Mouse (Mus musculus): ENCODE results near the gene Lipt2. TPM values are rescaled to one million over a fixed set of nuclear protein-coding genes. Genes with fewer than 3 reads are reported as not detected.

Gene Lipt2
- polyA plus RNA-seq, 1 experiment from 2014 or later: 21.0 TPM

DNA sequence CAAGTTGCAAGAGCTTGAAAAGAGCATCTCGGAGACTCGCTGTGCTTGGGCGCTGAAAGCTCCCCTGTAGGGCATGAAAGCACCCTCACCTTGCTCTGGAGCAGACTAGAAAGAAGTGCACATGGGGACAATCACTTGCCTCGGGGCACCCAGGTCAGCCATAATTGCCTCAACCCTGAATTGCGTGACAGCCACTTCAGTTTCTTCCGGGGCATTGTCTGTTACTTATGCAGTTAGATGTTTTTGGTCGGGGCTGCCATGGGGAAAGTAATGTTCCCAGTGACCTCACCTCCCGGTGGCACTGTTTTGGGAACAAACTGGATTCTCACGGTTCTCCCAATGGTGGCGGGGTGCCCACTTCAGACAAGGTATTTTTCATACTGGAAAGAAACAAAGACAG, 9.0 kb upstream of the Lipt2 start:
- H3K9me3 ChIP-seq (ENCODE audit: control insufficient read depth, low read length): no peaks in the 10 kb centered on the region
- no peak overlapping the region for H3K4me3 ChIP-seq (ENCODE audit: low read depth, low read length)
- WGBS: 47% methylated on average over 10 of the region's 10 CpGs
- H3K27ac ChIP-seq (replicated peaks; ENCODE audit: low read depth, low read length): no peak overlapping the region
- no peaks in the 10 kb centered on the region for H3K36me3 ChIP-seq (ENCODE audit: control insufficient read depth, insufficient read depth, low read length)
- ATAC-seq (ENCODE audit: low read depth) (no peak), DNase-seq (ENCODE audit: low spot score) (no peak)
- H3K4me1 ChIP-seq (ENCODE audit: control insufficient read depth, insufficient read depth, low read length): no peaks in the 10 kb centered on the region
- no peaks in the 10 kb centered on the region for H3K27me3 ChIP-seq (replicated peaks; ENCODE audit: control insufficient read depth, insufficient read depth, low read length)
- H3K9ac ChIP-seq (ENCODE audit: low read depth, low read length): no peak overlapping the region
- H3K4me2 ChIP-seq (ENCODE audit: low read depth, low read length): no peak overlapping the region

GRCm38 (mm10) chr7:100150626-100151025, 8.5 kb upstream of the Lipt2 start:
- H3K9ac ChIP-seq (ENCODE audit: low read depth, low read length): no peak overlapping the region
- 74% methylated on average over 11 of the region's 11 CpGs for WGBS
- ATAC-seq (ENCODE audit: low read depth) (no peak), DNase-seq (ENCODE audit: low spot score) (peak; percentile 6)
- H3K27ac ChIP-seq (replicated peaks; ENCODE audit: low read depth, low read length): no peak overlapping the region
- H3K4me3 ChIP-seq (ENCODE audit: low read depth, low read length): no peak overlapping the region
- H3K4me2 ChIP-seq (ENCODE audit: low read depth, low read length): no peak overlapping the region
- no peaks in the 10 kb centered on the region for H3K4me1 ChIP-seq (ENCODE audit: control insufficient read depth, insufficient read depth, low read length)
- H3K9me3 ChIP-seq (ENCODE audit: control insufficient read depth, low read length): no peaks in the 10 kb centered on the region
- no peaks in the 10 kb centered on the region for H3K27me3 ChIP-seq (replicated peaks; ENCODE audit: control insufficient read depth, insufficient read depth, low read length)
- H3K36me3 ChIP-seq (ENCODE audit: control insufficient read depth, insufficient read depth, low read length): no peaks in the 10 kb centered on the region

DNA sequence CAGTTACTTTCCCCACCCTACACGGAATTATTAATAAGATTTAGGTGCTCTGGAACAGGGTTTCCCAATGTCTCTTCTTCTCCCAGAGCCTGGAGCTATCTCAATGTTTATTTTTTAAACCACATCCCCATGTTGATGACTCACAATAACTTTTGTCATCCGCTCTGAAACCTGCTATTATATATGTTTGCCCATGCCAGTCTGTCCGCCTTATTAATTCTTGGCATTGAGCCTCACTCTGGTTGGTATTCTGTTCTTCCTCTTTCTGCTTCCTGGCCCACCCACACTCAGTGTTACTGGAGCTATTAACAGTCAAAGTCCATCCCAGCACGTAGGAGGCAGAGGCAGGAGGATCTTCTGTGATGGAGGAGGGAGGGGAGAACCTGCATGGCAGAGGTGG, 1.4 kb upstream of the Lipt2 start:
- no peaks in the 10 kb centered on the region for H3K27me3 ChIP-seq (replicated peaks; ENCODE audit: control insufficient read depth, insufficient read depth, low read length)
- H3K27ac ChIP-seq (replicated peaks; ENCODE audit: low read depth, low read length): no peak overlapping the region
- H3K9ac ChIP-seq (ENCODE audit: low read depth, low read length): no peak overlapping the region
- peaks cover 4% of the 10 kb centered on the region; the same call in 1 of the 2 replicates for H3K4me1 ChIP-seq (ENCODE audit: control insufficient read depth, insufficient read depth, low read length)
- no peak overlapping the region for H3K4me3 ChIP-seq (ENCODE audit: low read depth, low read length)
- no peak for DNase-seq (ENCODE audit: low spot score)
- no peaks in the 10 kb centered on the region for H3K36me3 ChIP-seq (ENCODE audit: control insufficient read depth, insufficient read depth, low read length)
- ATAC-seq (ENCODE audit: low read depth): no peak
- H3K4me2 ChIP-seq (ENCODE audit: low read depth, low read length): no peak overlapping the region
- H3K9me3 ChIP-seq (ENCODE audit: control insufficient read depth, low read length): no peaks in the 10 kb centered on the region
- WGBS: 69% methylated on average over 4 of the region's 4 CpGs

DNA sequence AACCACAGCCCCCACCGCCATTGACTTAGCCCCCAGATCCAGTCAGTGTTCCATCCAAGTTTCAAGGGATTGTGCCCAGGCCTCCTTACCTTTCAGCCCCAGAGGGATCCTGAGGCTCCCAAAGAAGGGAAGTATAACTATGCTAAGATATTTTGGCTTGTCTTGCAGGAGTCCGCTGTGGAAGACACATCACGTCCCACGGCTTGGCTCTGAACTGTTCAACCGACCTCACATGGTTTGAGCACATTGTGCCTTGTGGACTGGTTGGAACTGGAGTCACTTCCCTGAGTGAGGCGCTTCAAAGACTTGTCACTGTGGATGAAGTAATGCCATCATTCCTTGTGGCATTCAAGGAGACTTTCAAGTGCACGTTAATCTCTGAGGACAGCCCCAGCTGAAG, 929 bp downstream of the Lipt2 start:
- H3K4me3 ChIP-seq (ENCODE audit: low read depth, low read length): peak overlapping the region; percentile 97
- peaks cover 4% of the 10 kb centered on the region for H3K4me1 ChIP-seq (ENCODE audit: control insufficient read depth, insufficient read depth, low read length)
- WGBS: 63% methylated on average over 7 of the region's 7 CpGs
- DNase-seq (ENCODE audit: low spot score): no peak
- no peaks in the 10 kb centered on the region for H3K27me3 ChIP-seq (replicated peaks; ENCODE audit: control insufficient read depth, insufficient read depth, low read length)
- ATAC-seq (ENCODE audit: low read depth): no peak
- no peak overlapping the region; the same call in 1 of the 2 replicates for H3K27ac ChIP-seq (replicated peaks; ENCODE audit: low read depth, low read length)
- peak overlapping the region; percentile 93 for H3K9ac ChIP-seq (ENCODE audit: low read depth, low read length)
- peak overlapping the region; percentile 82 for H3K4me2 ChIP-seq (ENCODE audit: low read depth, low read length)
- no peaks in the 10 kb centered on the region for H3K9me3 ChIP-seq (ENCODE audit: control insufficient read depth, low read length)
- H3K36me3 ChIP-seq (ENCODE audit: control insufficient read depth, insufficient read depth, low read length): no peaks in the 10 kb centered on the region

DNA sequence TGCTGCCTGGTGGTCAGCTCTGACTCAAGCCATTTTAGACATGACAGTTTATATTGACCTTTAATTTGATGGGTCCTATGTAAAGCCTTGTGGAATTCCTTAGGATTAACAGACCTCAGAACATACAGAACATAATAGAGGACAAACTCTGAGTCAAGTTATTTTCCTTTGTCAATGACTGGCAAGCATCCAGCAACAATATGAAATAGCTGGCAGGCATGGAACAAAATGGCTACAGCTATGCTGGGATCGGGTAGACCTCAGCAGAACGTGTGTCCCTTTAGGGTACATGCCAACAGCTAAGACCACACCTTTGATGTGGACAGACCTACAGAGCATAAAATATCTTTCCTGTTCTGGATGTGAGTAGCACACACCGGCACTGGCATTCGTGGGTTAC, 4.4 kb downstream of the Lipt2 start:
- H3K36me3 ChIP-seq (ENCODE audit: control insufficient read depth, insufficient read depth, low read length): no peaks in the 10 kb centered on the region
- no peaks in the 10 kb centered on the region for H3K27me3 ChIP-seq (replicated peaks; ENCODE audit: control insufficient read depth, insufficient read depth, low read length)
- ATAC-seq (ENCODE audit: low read depth) (no peak), DNase-seq (ENCODE audit: low spot score) (peak; percentile 29)
- H3K4me3 ChIP-seq (ENCODE audit: low read depth, low read length): no peak overlapping the region
- peaks cover 4% of the 10 kb centered on the region for H3K4me1 ChIP-seq (ENCODE audit: control insufficient read depth, insufficient read depth, low read length)
- 63% methylated on average over 4 of the region's 4 CpGs for WGBS
- H3K4me2 ChIP-seq (ENCODE audit: low read depth, low read length): no peak overlapping the region
- no peak overlapping the region for H3K27ac ChIP-seq (replicated peaks; ENCODE audit: low read depth, low read length)
- H3K9ac ChIP-seq (ENCODE audit: low read depth, low read length): no peak overlapping the region
- H3K9me3 ChIP-seq (ENCODE audit: control insufficient read depth, low read length): no peaks in the 10 kb centered on the region

- H3K36me3 ChIP-seq (ENCODE audit: control insufficient read depth, insufficient read depth, low read length): no peaks in the 10 kb centered on the region
- no peak overlapping the region for H3K9ac ChIP-seq (ENCODE audit: low read depth, low read length)
- DNase-seq (ENCODE audit: low spot score): no peak
- H3K4me3 ChIP-seq (ENCODE audit: low read depth, low read length): no peak overlapping the region
- 80% methylated on average over 11 of the region's 11 CpGs for WGBS
- ATAC-seq (ENCODE audit: low read depth): no peak
- no peaks in the 10 kb centered on the region for H3K9me3 ChIP-seq (ENCODE audit: control insufficient read depth, low read length)
- no peak overlapping the region for H3K4me2 ChIP-seq (ENCODE audit: low read depth, low read length)
- no peaks in the 10 kb centered on the region; the same call in 1 of the 2 replicates for H3K4me1 ChIP-seq (ENCODE audit: control insufficient read depth, insufficient read depth, low read length)
- no peaks in the 10 kb centered on the region for H3K27me3 ChIP-seq (replicated peaks; ENCODE audit: control insufficient read depth, insufficient read depth, low read length)
- no peak overlapping the region for H3K27ac ChIP-seq (replicated peaks; ENCODE audit: low read depth, low read length)
These were observed 9.6 kb downstream of the Lipt2 start for GRCm38 (mm10) chr7:100168654-100169053.

DNA sequence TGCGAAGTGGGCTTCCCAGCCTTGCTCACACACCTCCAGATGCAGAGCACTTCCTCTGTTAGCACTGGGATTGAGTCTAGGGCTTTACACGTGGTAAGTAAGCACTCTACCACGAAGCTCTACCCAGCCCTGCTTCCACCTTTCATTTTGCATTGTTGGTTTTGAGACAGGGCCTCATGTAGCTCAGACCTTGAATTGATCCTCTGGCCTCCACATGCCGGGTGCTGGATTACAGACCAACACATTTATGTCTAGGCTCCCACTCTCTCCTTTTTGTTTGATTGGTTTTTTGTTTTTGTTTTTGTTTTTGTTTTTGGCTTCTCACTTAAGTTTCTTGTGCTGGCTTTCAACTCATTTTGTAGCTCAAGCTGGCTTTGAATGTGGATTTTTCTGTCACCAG, 11.7 kb downstream of the Lipt2 start:
- Histone ChIP-seq H3K27ac (replicated peaks; ENCODE audit: low read depth, low read length) (no peak overlapping the region), H3K4me1 (ENCODE audit: control insufficient read depth, insufficient read depth, low read length) (no peaks in the 10 kb centered on the region), H3K27me3 (replicated peaks; ENCODE audit: control insufficient read depth, insufficient read depth, low read length) (no peaks in the 10 kb centered on the region), H3K4me2 (ENCODE audit: low read depth, low read length) (no peak overlapping the region), H3K36me3 (ENCODE audit: control insufficient read depth, insufficient read depth, low read length) (no peaks in the 10 kb centered on the region), H3K4me3 (ENCODE audit: low read depth, low read length) (no peak overlapping the region), H3K9me3 (ENCODE audit: control insufficient read depth, low read length) (no peaks in the 10 kb centered on the region), H3K9ac (ENCODE audit: low read depth, low read length) (no peak overlapping the region)
- WGBS: 66% methylated on average over 4 of the region's 4 CpGs
- DNase-seq (ENCODE audit: low spot score) (no peak), ATAC-seq (ENCODE audit: low read depth) (no peak)

- peaks cover 5% of the 10 kb centered on the region for H3K4me1 ChIP-seq (ENCODE audit: control insufficient read depth, insufficient read depth, low read length)
- H3K27ac ChIP-seq (replicated peaks; ENCODE audit: low read depth, low read length): no peak within 1 kb of the TSS
- no peak within 1 kb of the TSS for H3K4me2 ChIP-seq (ENCODE audit: low read depth, low read length)
- no peaks in the 10 kb centered on the region for H3K9me3 ChIP-seq (ENCODE audit: control insufficient read depth, low read length)
- 65% methylated on average over 3 of the region's 3 CpGs for WGBS
- H3K36me3 ChIP-seq (ENCODE audit: control insufficient read depth, insufficient read depth, low read length): no peaks in the 10 kb centered on the region
- DNase-seq (ENCODE audit: low spot score): no peak
- H3K4me3 ChIP-seq (ENCODE audit: low read depth, low read length): no peak within 1 kb of the TSS
- peaks cover 31% of the 10 kb centered on the region for H3K27me3 ChIP-seq (replicated peaks; ENCODE audit: control insufficient read depth, insufficient read depth, low read length)
- no peak within 1 kb of the TSS for H3K9ac ChIP-seq (ENCODE audit: low read depth, low read length)
- no peak for ATAC-seq (ENCODE audit: low read depth)
These were observed 17.2 kb downstream of the Lipt2 start, which contains the start of gene Kcne3 for GRCm38 (mm10) chr7:100176269-100176668. Gene Kcne3, plus strand, starts transcription at chr7:100176502.

DNA sequence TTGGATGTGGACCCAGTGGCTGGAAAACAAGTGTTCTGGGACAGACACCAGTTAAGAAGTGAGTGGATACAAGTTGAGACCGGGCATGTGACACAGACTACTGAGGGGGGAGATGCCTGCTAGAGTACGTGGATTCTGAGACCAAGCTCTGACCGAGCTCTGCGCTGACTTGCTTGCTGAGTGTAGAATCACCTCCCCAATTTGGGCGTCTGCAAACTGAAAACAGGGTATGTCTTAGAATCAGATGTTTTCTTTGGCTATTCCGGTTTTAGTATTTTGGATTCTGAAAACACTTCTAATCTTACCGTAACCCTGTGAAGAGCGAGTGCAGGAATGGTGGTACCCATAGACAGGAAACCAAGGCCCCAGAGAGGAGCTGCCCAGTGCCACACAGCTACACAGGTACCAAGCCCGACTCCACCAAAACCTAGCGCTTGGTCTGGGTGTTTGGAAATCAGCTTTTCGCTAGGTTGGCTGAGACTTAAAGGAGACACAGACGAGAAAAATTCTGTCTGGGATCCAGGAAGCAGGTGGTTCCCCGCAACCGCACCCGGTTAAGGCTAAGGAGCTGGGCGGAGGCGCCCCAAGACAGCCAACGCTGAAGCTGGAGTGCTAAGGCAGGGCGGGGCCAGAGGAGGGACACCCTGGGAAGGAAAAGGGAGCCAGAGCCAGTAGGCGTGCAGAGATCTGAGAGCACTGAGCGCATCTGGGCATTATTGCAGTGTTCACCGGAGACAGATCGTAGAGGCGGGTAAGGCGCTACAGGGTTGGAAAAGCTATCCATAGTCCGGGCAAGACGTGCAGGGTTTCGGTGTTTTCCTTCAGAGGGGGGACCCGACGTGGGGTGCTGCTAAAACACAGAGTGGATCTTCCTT, 19.2 kb downstream of the Lipt2 start:
- peaks cover 31% of the 10 kb centered on the region for H3K27me3 ChIP-seq (replicated peaks; ENCODE audit: control insufficient read depth, insufficient read depth, low read length)
- H3K4me3 ChIP-seq (ENCODE audit: low read depth, low read length): peak overlapping the region; percentile 42
- no peaks in the 10 kb centered on the region for H3K9me3 ChIP-seq (ENCODE audit: control insufficient read depth, low read length)
- DNase-seq (ENCODE audit: low spot score) (peak; percentile 85), ATAC-seq (ENCODE audit: low read depth) (peak; percentile 91)
- H3K4me1 ChIP-seq (ENCODE audit: control insufficient read depth, insufficient read depth, low read length): peaks cover 5% of the 10 kb centered on the region
- 6% methylated on average over 30 of the region's 30 CpGs for WGBS
- no peaks in the 10 kb centered on the region for H3K36me3 ChIP-seq (ENCODE audit: control insufficient read depth, insufficient read depth, low read length)
- peak overlapping the region; percentile 41; the same call in 1 of the 2 replicates for H3K9ac ChIP-seq (ENCODE audit: low read depth, low read length)
- peak overlapping the region; percentile 83 for H3K4me2 ChIP-seq (ENCODE audit: low read depth, low read length)
- no peak overlapping the region for H3K27ac ChIP-seq (replicated peaks; ENCODE audit: low read depth, low read length)
